Mouse (Mus musculus): ENCODE data around the gene Sdhaf1. TPM values are rescaled to one million over a fixed set of nuclear protein-coding genes. Genes with fewer than 3 reads are reported as not detected.
A peak's percentile ranks its signal among the peaks of the same experiment; 100 is the strongest.

Gene Sdhaf1
- polyA plus RNA-seq, 1 experiment, result 6.1 TPM

GRCm38 (mm10) chr7:30306083-30306779, 17.5 kb downstream of the Sdhaf1 start:
- Histone ChIP-seq H3K4me3 (ENCODE audit: control insufficient read depth, low read depth, low read length) (no peak overlapping the region), H3K27ac (ENCODE audit: control insufficient read depth, insufficient read depth, low read depth, low read length) (no peak overlapping the region), H3K27me3 (ENCODE audit: control insufficient read depth, insufficient read depth, low read length) (no peaks in the 10 kb centered on the region), H3K36me3 (ENCODE audit: control insufficient read depth, insufficient read depth, low read length) (no peaks in the 10 kb centered on the region), H3K4me1 (ENCODE audit: control insufficient read depth, insufficient read depth, low read length) (peaks cover 19% of the 10 kb centered on the region)
- TF ChIP-seq CTCF (IDR thresholded peaks at IDR 0.05; ENCODE audit: control insufficient read depth, insufficient read depth, insufficient replicate concordance, low read depth, low read length), result no peak
- no peak for TF ChIP-seq POLR2A (IDR thresholded peaks at IDR 0.05; ENCODE audit: control insufficient read depth, low read depth, low read length)

GRCm38 (mm10) chr7:30300914-30301313, 22.8 kb downstream of the Sdhaf1 start:
- Histone ChIP-seq H3K27me3 (ENCODE audit: control insufficient read depth, insufficient read depth, low read length) (no peaks in the 10 kb centered on the region), H3K4me3 (ENCODE audit: control insufficient read depth, low read depth, low read length) (no peak overlapping the region), H3K4me1 (ENCODE audit: control insufficient read depth, insufficient read depth, low read length) (no peaks in the 10 kb centered on the region), H3K27ac (ENCODE audit: control insufficient read depth, insufficient read depth, low read depth, low read length) (no peak overlapping the region), H3K36me3 (ENCODE audit: control insufficient read depth, insufficient read depth, low read length) (no peaks in the 10 kb centered on the region)
- TF ChIP-seq CTCF (IDR thresholded peaks at IDR 0.05; ENCODE audit: control insufficient read depth, insufficient read depth, insufficient replicate concordance, low read depth, low read length) (peak; percentile 63; the same call in 1 of the 2 replicates), POLR2A (IDR thresholded peaks at IDR 0.05; ENCODE audit: control insufficient read depth, low read depth, low read length) (no peak)

GRCm38 (mm10) chr7:30297266-30297665, 26.4 kb downstream of the Sdhaf1 start:
- H3K36me3 ChIP-seq (ENCODE audit: control insufficient read depth, insufficient read depth, low read length), result no peaks in the 10 kb centered on the region
- TF ChIP-seq CTCF (IDR thresholded peaks at IDR 0.05; ENCODE audit: control insufficient read depth, insufficient read depth, insufficient replicate concordance, low read depth, low read length) (no peak), POLR2A (IDR thresholded peaks at IDR 0.05; ENCODE audit: control insufficient read depth, low read depth, low read length) (no peak)
- H3K4me3 ChIP-seq (ENCODE audit: control insufficient read depth, low read depth, low read length), result no peak overlapping the region
- H3K27ac ChIP-seq (ENCODE audit: control insufficient read depth, insufficient read depth, low read depth, low read length), result no peak overlapping the region
- H3K4me1 ChIP-seq (ENCODE audit: control insufficient read depth, insufficient read depth, low read length), result no peaks in the 10 kb centered on the region
- no peaks in the 10 kb centered on the region for H3K27me3 ChIP-seq (ENCODE audit: control insufficient read depth, insufficient read depth, low read length)

- no peak overlapping the region for H3K27ac ChIP-seq (ENCODE audit: control insufficient read depth, insufficient read depth, low read depth, low read length)
- TF ChIP-seq CTCF (IDR thresholded peaks at IDR 0.05; ENCODE audit: control insufficient read depth, insufficient read depth, insufficient replicate concordance, low read depth, low read length), result no peak
- TF ChIP-seq POLR2A (IDR thresholded peaks at IDR 0.05; ENCODE audit: control insufficient read depth, low read depth, low read length), result no peak
- H3K36me3 ChIP-seq (ENCODE audit: control insufficient read depth, insufficient read depth, low read length), result no peaks in the 10 kb centered on the region
Measured at GRCm38 (mm10) chr7:30296816-30297215, 26.9 kb downstream of the Sdhaf1 start.

DNA sequence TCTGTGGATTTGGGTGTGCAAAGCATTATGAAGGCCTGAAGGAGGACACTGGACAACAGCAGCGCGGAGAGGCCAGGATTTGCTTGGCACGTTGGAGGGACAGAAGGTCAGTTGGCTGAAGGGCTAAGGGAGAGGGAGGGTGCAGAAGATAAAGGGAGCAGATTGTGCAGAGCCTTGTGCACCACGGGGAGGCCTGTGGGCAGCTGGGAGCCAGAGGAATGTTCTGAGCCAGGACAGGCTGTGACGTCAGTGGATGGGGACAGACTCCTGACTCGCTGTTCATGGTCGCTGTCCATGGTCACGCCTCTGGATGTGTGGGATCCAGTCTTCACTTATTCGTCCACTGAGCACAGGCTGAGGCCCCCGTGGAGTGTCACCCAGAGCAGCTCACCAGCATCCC, 28.6 kb downstream of the Sdhaf1 start:
- no peaks in the 10 kb centered on the region for H3K27me3 ChIP-seq (ENCODE audit: control insufficient read depth, insufficient read depth, low read length)
- H3K36me3 ChIP-seq (ENCODE audit: control insufficient read depth, insufficient read depth, low read length), result no peaks in the 10 kb centered on the region
- H3K4me3 ChIP-seq (ENCODE audit: control insufficient read depth, low read depth, low read length), result no peak overlapping the region
- H3K27ac ChIP-seq (ENCODE audit: control insufficient read depth, insufficient read depth, low read depth, low read length), result peak overlapping the region; percentile 34
- TF ChIP-seq CTCF (IDR thresholded peaks at IDR 0.05; ENCODE audit: control insufficient read depth, insufficient read depth, insufficient replicate concordance, low read depth, low read length) (no peak), POLR2A (IDR thresholded peaks at IDR 0.05; ENCODE audit: control insufficient read depth, low read depth, low read length) (peak; percentile 34; the same call in 1 of the 2 replicates)
- peaks cover 15% of the 10 kb centered on the region for H3K4me1 ChIP-seq (ENCODE audit: control insufficient read depth, insufficient read depth, low read length)

More at GRCm38 (mm10) chr7:30296816-30297215, 26.9 kb downstream of the Sdhaf1 start:
- Histone ChIP-seq H3K4me1 (ENCODE audit: control insufficient read depth, insufficient read depth, low read length) (peaks cover 4% of the 10 kb centered on the region), H3K27me3 (ENCODE audit: control insufficient read depth, insufficient read depth, low read length) (no peaks in the 10 kb centered on the region), H3K4me3 (ENCODE audit: control insufficient read depth, low read depth, low read length) (no peak overlapping the region)

GRCm38 (mm10) chr7:30294296-30294695, 29.4 kb downstream of the Sdhaf1 start:
- TF ChIP-seq CTCF (IDR thresholded peaks at IDR 0.05; ENCODE audit: control insufficient read depth, insufficient read depth, insufficient replicate concordance, low read depth, low read length), result no peak
- no peak for TF ChIP-seq POLR2A (IDR thresholded peaks at IDR 0.05; ENCODE audit: control insufficient read depth, low read depth, low read length)
- H3K27me3 ChIP-seq (ENCODE audit: control insufficient read depth, insufficient read depth, low read length), result no peaks in the 10 kb centered on the region
- H3K36me3 ChIP-seq (ENCODE audit: control insufficient read depth, insufficient read depth, low read length), result no peaks in the 10 kb centered on the region
- H3K27ac ChIP-seq (ENCODE audit: control insufficient read depth, insufficient read depth, low read depth, low read length), result peak overlapping the region; percentile 34
- H3K4me1 ChIP-seq (ENCODE audit: control insufficient read depth, insufficient read depth, low read length), result peaks cover 15% of the 10 kb centered on the region
- no peak overlapping the region for H3K4me3 ChIP-seq (ENCODE audit: control insufficient read depth, low read depth, low read length)

- H3K27me3 ChIP-seq (ENCODE audit: control insufficient read depth, insufficient read depth, low read length), result no peaks in the 10 kb centered on the region
- TF ChIP-seq POLR2A (IDR thresholded peaks at IDR 0.05; ENCODE audit: control insufficient read depth, low read depth, low read length), result no peak
- H3K4me3 ChIP-seq (ENCODE audit: control insufficient read depth, low read depth, low read length), result no peak overlapping the region
- no peaks in the 10 kb centered on the region for H3K36me3 ChIP-seq (ENCODE audit: control insufficient read depth, insufficient read depth, low read length)
- peaks cover 15% of the 10 kb centered on the region for H3K4me1 ChIP-seq (ENCODE audit: control insufficient read depth, insufficient read depth, low read length)
- peak overlapping the region; percentile 34; the same call in 1 of the 2 replicates for H3K27ac ChIP-seq (ENCODE audit: control insufficient read depth, insufficient read depth, low read depth, low read length)
Measured at GRCm38 (mm10) chr7:30293795-30294194, 29.9 kb downstream of the Sdhaf1 start.
